Mouse (Mus musculus) forebrain, embryonic 11.5 days (tissue): Measurements from ENCODE around the gene Ddt. TPM values are rescaled to one million over a fixed set of nuclear protein-coding genes. Genes with fewer than 3 reads are reported as not detected.
A peak's percentile ranks its signal among the peaks of the same experiment; 100 is the strongest.
"Not testable (repeated sequence)": the region's sequence is repeated elsewhere in the genome, so short reads cannot be mapped to it uniquely, and the experiment has no call there.

ENCODE experiments used
- ATAC-seq: fragments of 200-750 bp; cut with Nextera tagmentation; replicated peaks from 2 replicates; pipeline ENCODE4 v1.8.0; 2017; ENCODE audit warnings: moderate TSS enrichment; ENCODE audit not compliant: low FRiP score
- DNase-seq: peaks from one replicate; pipeline ENCODE4 v3.0.0-alpha.2; 2017; ENCODE audit warnings: low spot score
- H3K27ac ChIP-seq: fragments of 300-500 bp; sonication (generic); 2 replicates; pipeline ENCODE4 v1.5.1; 2014; ENCODE audit warnings: low read depth, low read length
- H3K27me3 ChIP-seq: fragments of 300-500 bp; sonication (generic); 2 replicates; pipeline ENCODE4 v1.6.1; 2014; ENCODE audit warnings: mild to moderate bottlenecking, low read length, mixed read lengths; ENCODE audit not compliant: control insufficient read depth, insufficient read depth
- H3K36me3 ChIP-seq: fragments of 300-500 bp; sonication (generic); 2 replicates; pipeline ENCODE4 v1.6.1; 2014; ENCODE audit warnings: mild to moderate bottlenecking, low read length, moderate library complexity, mixed read lengths; ENCODE audit not compliant: control insufficient read depth, insufficient read depth
- H3K4me1 ChIP-seq: fragments of 300-500 bp; sonication (generic); replicated peaks from 2 replicates; pipeline ENCODE4 v1.6.1; 2014; ENCODE audit warnings: low read length, mixed read lengths; ENCODE audit not compliant: control insufficient read depth, insufficient read depth
- H3K4me2 ChIP-seq: fragments of 300-500 bp; sonication (generic); 2 replicates; pipeline ENCODE4 v1.6.1; 2014; ENCODE audit warnings: low read depth, mild to moderate bottlenecking, low read length, moderate library complexity, mixed read lengths; ENCODE audit not compliant: severe bottlenecking
- H3K4me3 ChIP-seq: fragments of 300-500 bp; sonication (generic); 2 replicates; pipeline ENCODE4 v1.5.1; 2014; ENCODE audit warnings: low read depth, low read length
- H3K9ac ChIP-seq: fragments of 300-500 bp; sonication (generic); 2 replicates; pipeline ENCODE4 v1.6.1; 2014; ENCODE audit warnings: low read length
- H3K9me3 ChIP-seq: fragments of 300-500 bp; sonication (generic); 2 replicates; pipeline ENCODE4 v1.6.1; 2016; ENCODE audit warnings: low read length, mixed read lengths; ENCODE audit not compliant: control insufficient read depth
- WGBS: fragments of 180-500 bp; shearing (Covaris S2); extraction: QIAGEN DNeasy Blood & Tissue Kit; methylation state at CpG from one replicate; pipeline ENCODE4 v1.1.7; 2014; 5-methylcytosine and 5-hydroxymethylcytosine counted together
- polyA plus RNA-seq: library from polyadenylated mRNA; unstranded; fragments of >200 nt; fragmentation: Nextera tagmentation; extraction: Ambion mirVana; gene quantifications from 2 replicates; pipeline ENCODE4 v1.2.1, GENCODE M21; 2014

Gene Ddt
- polyA plus RNA-seq, 1 experiment from 2014 or later, result 84.3 TPM

GRCm38 (mm10) chr10:75777885-75778284 is 4.7 kb upstream of the Ddt start:
- H3K4me2 ChIP-seq, result no peak overlapping the region
- H3K9ac ChIP-seq, result no peak overlapping the region
- H3K27ac ChIP-seq, result no peak overlapping the region
- ATAC-seq (no peak), DNase-seq (no peak)
- no peaks in the 10 kb centered on the region; the same call in 1 of the 2 replicates for H3K36me3 ChIP-seq
- WGBS, result 75% methylated on average over 2 of the region's 2 CpGs
- H3K4me3 ChIP-seq, result no peak overlapping the region
- peaks cover 10% of the 10 kb centered on the region; the same call in 1 of the 2 replicates for H3K4me1 ChIP-seq
- H3K27me3 ChIP-seq, result peaks cover 6% of the 10 kb centered on the region
- H3K9me3 ChIP-seq, result no peaks in the 10 kb centered on the region

GRCm38 (mm10) chr10:75776562-75776961 is 3.3 kb upstream of the Ddt start:
- H3K4me2 ChIP-seq, result no peak overlapping the region
- WGBS, result 88% methylated on average over 6 of the region's 6 CpGs
- H3K4me3 ChIP-seq, result no peak overlapping the region
- ATAC-seq (no peak), DNase-seq (no peak)
- H3K27me3 ChIP-seq, result peaks cover 6% of the 10 kb centered on the region
- no peak overlapping the region for H3K27ac ChIP-seq
- H3K9me3 ChIP-seq, result no peaks in the 10 kb centered on the region
- no peaks in the 10 kb centered on the region; the same call in 1 of the 2 replicates for H3K36me3 ChIP-seq
- no peak overlapping the region for H3K9ac ChIP-seq
- H3K4me1 ChIP-seq, result peaks cover 13% of the 10 kb centered on the region; the same call in 1 of the 2 replicates

GRCm38 (mm10) chr10:75774587-75774986 is 1.4 kb upstream of the Ddt start:
- Histone ChIP-seq H3K27me3 (peaks cover under 1% of the 10 kb centered on the region), H3K36me3 (no peaks in the 10 kb centered on the region; the same call in 1 of the 2 replicates), H3K4me1 (peaks cover 3% of the 10 kb centered on the region; the same call in 1 of the 2 replicates), H3K27ac (no peak overlapping the region), H3K9ac (no peak overlapping the region), H3K9me3 (no peaks in the 10 kb centered on the region), H3K4me3 (no peak overlapping the region), H3K4me2 (no peak overlapping the region)
- 88% methylated on average over 9 of the region's 9 CpGs for WGBS
- ATAC-seq (no peak), DNase-seq (no peak)

- ATAC-seq, result no peak
- 93% methylated on average over 5 of the region's 5 CpGs for WGBS
- Histone ChIP-seq H3K27me3 (no peaks in the 10 kb centered on the region), H3K9ac (no peak overlapping the region), H3K4me2 (no peak overlapping the region), H3K4me1 (peaks cover 3% of the 10 kb centered on the region; the same call in 1 of the 2 replicates), H3K27ac (no peak overlapping the region), H3K4me3 (no peak overlapping the region), H3K36me3 (no peaks in the 10 kb centered on the region; the same call in 1 of the 2 replicates), H3K9me3 (no peaks in the 10 kb centered on the region)
- DNase-seq, result no peak
Observed at GRCm38 (mm10) chr10:75774102-75774501, 888 bp upstream of the Ddt start.

- H3K4me1 ChIP-seq, ATAC-seq, H3K27me3 ChIP-seq, H3K9me3 ChIP-seq, H3K27ac ChIP-seq, H3K36me3 ChIP-seq, H3K9ac ChIP-seq, H3K4me3 ChIP-seq, H3K4me2 ChIP-seq, DNase-seq: not testable (repeated sequence)
- 36% methylated on average over 5 of the region's 5 CpGs for WGBS
Observed at GRCm38 (mm10) chr10:75767756-75768155, 5.5 kb downstream of the Ddt start.

GRCm38 (mm10) chr10:75766856-75767255 is 6.4 kb downstream of the Ddt start:
- Histone ChIP-seq H3K4me1 (peaks cover 4% of the 10 kb centered on the region; the same call in 1 of the 2 replicates), H3K36me3 (no peaks in the 10 kb centered on the region), H3K27ac (no peak overlapping the region), H3K27me3 (no peaks in the 10 kb centered on the region), H3K4me3 (no peak overlapping the region), H3K9me3 (no peaks in the 10 kb centered on the region), H3K9ac (no peak overlapping the region), H3K4me2 (no peak overlapping the region)
- ATAC-seq (no peak), DNase-seq (no peak)
- 89% methylated on average over 6 of the region's 6 CpGs for WGBS

- H3K4me2 ChIP-seq, result peak overlapping the region; percentile 84
- ATAC-seq (peak; percentile 33), DNase-seq (peak; percentile 90)
- no peak overlapping the region for H3K27ac ChIP-seq
- peak overlapping the region; percentile 53 for H3K9ac ChIP-seq
- H3K36me3 ChIP-seq, result no peaks in the 10 kb centered on the region
- no peaks in the 10 kb centered on the region for H3K27me3 ChIP-seq
- H3K4me1 ChIP-seq, result peaks cover 4% of the 10 kb centered on the region; the same call in 1 of the 2 replicates
- H3K4me3 ChIP-seq, result peak overlapping the region; percentile 80
- no peaks in the 10 kb centered on the region; the same call in 1 of the 2 replicates for H3K9me3 ChIP-seq
- WGBS, result 1% methylated on average over 27 of the region's 27 CpGs
Observed at GRCm38 (mm10) chr10:75764519-75765473, 8.4 kb downstream of the Ddt start.

GRCm38 (mm10) chr10:75763682-75764518 is 9.3 kb downstream of the Ddt start, which contains the start of gene Cabin1:
Gene Cabin1, minus strand, starts transcription at chr10:75764341.
- H3K9ac ChIP-seq, result peak within 1 kb of the TSS; percentile 80
- H3K4me2 ChIP-seq, result peak within 1 kb of the TSS; percentile 84
- H3K27ac ChIP-seq, result no peak within 1 kb of the TSS
- H3K36me3 ChIP-seq, result no peaks in the 10 kb centered on the region; the same call in 1 of the 2 replicates
- H3K9me3 ChIP-seq, result no peaks in the 10 kb centered on the region; the same call in 1 of the 2 replicates
- peak within 1 kb of the TSS; percentile 80 for H3K4me3 ChIP-seq
- ATAC-seq, result peak; percentile 99
- no peaks in the 10 kb centered on the region for H3K27me3 ChIP-seq
- peaks cover 4% of the 10 kb centered on the region; the same call in 1 of the 2 replicates for H3K4me1 ChIP-seq
- DNase-seq, result peak; percentile 98
- under 1% methylated on average over 55 of the region's 61 CpGs for WGBS
